Mouse (Mus musculus) testis, adult 2 months (tissue): Measurements from ENCODE around the gene Supt7l. TPM values are rescaled to one million over a fixed set of nuclear protein-coding genes. Genes with fewer than 3 reads are reported as not detected.

Experiments
- H3K27ac ChIP-seq: fragments of 200-500 bp; 2 replicates; pipeline ENCODE4 v1.5.1; 2012; ENCODE audit warnings: low read depth, low read length; ENCODE audit not compliant: control insufficient read depth, insufficient read depth
- H3K27me3 ChIP-seq: fragments of 200-500 bp; 2 replicates; pipeline ENCODE4 v1.6.1; 2012; ENCODE audit warnings: mild to moderate bottlenecking, low read length, moderate library complexity; ENCODE audit not compliant: control insufficient read depth, insufficient read depth
- H3K36me3 ChIP-seq: fragments of 200-500 bp; 2 replicates; pipeline ENCODE4 v1.6.1; 2012; ENCODE audit warnings: mild to moderate bottlenecking, low read length; ENCODE audit not compliant: control insufficient read depth, insufficient read depth
- H3K4me1 ChIP-seq: fragments of 200-500 bp; 2 replicates; pipeline ENCODE4 v1.6.1; 2012; ENCODE audit warnings: low read length; ENCODE audit not compliant: control insufficient read depth, insufficient read depth
- H3K4me3 ChIP-seq: fragments of 200-500 bp; 2 replicates; pipeline ENCODE4 v1.5.1; 2012; ENCODE audit warnings: low read depth, mild to moderate bottlenecking, low read length, moderate library complexity, mixed read lengths; ENCODE audit not compliant: control insufficient read depth
- CTCF ChIP-seq: fragments of 200-500 bp; IDR thresholded peaks from 2 replicates; pipeline ENCODE4 v1.5.1; 2012; ENCODE audit warnings: low read depth, mild to moderate bottlenecking, inconsistent platforms, low read length, moderate library complexity; ENCODE audit not compliant: control insufficient read depth, insufficient read depth, insufficient replicate concordance
- POLR2A ChIP-seq: fragments of 200-500 bp; IDR thresholded peaks from 2 replicates; pipeline ENCODE4 v1.6.1; 2012; ENCODE audit warnings: low read depth, mild to moderate bottlenecking, inconsistent platforms, low read length, moderate library complexity; ENCODE audit not compliant: control insufficient read depth
- polyA plus RNA-seq: library from polyadenylated mRNA; depleted of rRNA; stranded (reverse); fragments of >200 nt; gene quantifications from 2 replicates; pipeline ENCODE4 v1.2.3, GENCODE M21; 2012

Gene Supt7l
- polyA plus RNA-seq, 1 experiment: 6.4 TPM

DNA sequence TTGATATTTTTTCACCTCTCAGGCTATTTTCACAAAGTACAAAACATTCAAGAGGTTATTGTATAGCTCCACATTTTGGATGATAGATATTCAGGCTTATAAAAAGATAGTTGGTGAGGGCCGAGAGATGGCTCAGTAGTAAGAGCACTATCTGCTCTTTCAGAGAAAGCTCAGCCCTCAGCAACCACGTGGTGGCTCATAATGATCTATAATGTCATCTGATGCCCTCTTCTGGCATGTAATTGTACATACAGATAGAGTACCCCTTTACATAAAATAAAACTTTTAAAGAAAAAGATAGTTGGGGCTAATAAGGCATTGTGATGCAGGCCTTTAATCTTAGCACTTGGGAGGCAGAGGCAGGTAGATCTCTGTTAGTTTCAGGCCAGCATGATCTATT lies 953 bp upstream of the Supt7l start:
- Histone ChIP-seq H3K4me3 (no peak overlapping the region), H3K27ac (no peak overlapping the region), H3K4me1 (peaks cover 2% of the 10 kb centered on the region), H3K36me3 (no peaks in the 10 kb centered on the region), H3K27me3 (no peaks in the 10 kb centered on the region)
- TF ChIP-seq POLR2A (no peak), CTCF (no peak)

GRCm38 (mm10) chr5:31527117-31527680 lies 408 bp downstream of the Supt7l start:
- Histone ChIP-seq H3K27ac (peak overlapping the region; percentile 79), H3K36me3 (no peaks in the 10 kb centered on the region; the same call in 1 of the 2 replicates), H3K4me3 (peak overlapping the region; percentile 96), H3K4me1 (peaks cover 2% of the 10 kb centered on the region), H3K27me3 (no peaks in the 10 kb centered on the region)
- no peak for TF ChIP-seq CTCF
- no peak for TF ChIP-seq POLR2A

GRCm38 (mm10) chr5:31526354-31527116 lies 1.1 kb downstream of the Supt7l start, which contains the start of gene Slc4a1ap:
Slc4a1ap (plus strand) TSS chr5:31526995.
- H3K27me3 ChIP-seq: no peaks in the 10 kb centered on the region
- H3K4me1 ChIP-seq: peaks cover 2% of the 10 kb centered on the region
- peak within 1 kb of the TSS; percentile 79 for H3K27ac ChIP-seq
- peak within 1 kb of the TSS; percentile 96 for H3K4me3 ChIP-seq
- no peaks in the 10 kb centered on the region; the same call in 1 of the 2 replicates for H3K36me3 ChIP-seq
- TF ChIP-seq POLR2A (peak; percentile 46; the same call in 1 of the 2 replicates), CTCF (no peak)

DNA sequence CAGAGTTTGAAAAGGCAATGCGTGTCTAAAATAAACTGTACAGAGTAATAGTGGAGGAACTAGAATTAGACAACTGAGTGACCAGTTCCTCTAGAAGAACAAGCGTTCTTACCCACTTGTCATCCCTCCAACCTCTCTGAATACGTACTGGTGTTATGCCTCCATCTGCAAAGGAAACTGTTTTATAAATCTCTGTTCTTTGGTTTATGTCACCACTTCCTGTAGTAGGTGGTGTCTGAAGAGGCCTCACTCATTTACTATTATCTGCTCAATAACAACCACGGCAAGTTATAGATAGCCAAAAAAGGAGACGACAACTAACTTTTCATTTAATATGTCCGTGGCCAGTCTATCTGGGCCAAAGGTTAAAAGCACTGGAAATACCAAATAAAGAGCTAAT lies 7.1 kb downstream of the Supt7l start:
- TF ChIP-seq POLR2A: no peak
- no peak for TF ChIP-seq CTCF
- Histone ChIP-seq H3K36me3 (no peaks in the 10 kb centered on the region; the same call in none of the 2 replicates), H3K4me1 (no peaks in the 10 kb centered on the region; the same call in 1 of the 2 replicates), H3K4me3 (no peak overlapping the region), H3K27me3 (no peaks in the 10 kb centered on the region), H3K27ac (no peak overlapping the region)

- Histone ChIP-seq H3K36me3 (peaks cover 1% of the 10 kb centered on the region), H3K27me3 (no peaks in the 10 kb centered on the region), H3K4me1 (no peaks in the 10 kb centered on the region), H3K27ac (no peak overlapping the region), H3K4me3 (no peak overlapping the region)
- TF ChIP-seq CTCF (no peak), POLR2A (no peak)
These were observed 15.1 kb downstream of the Supt7l start for GRCm38 (mm10) chr5:31512481-31512880.

GRCm38 (mm10) chr5:31504843-31505242 lies 22.8 kb downstream of the Supt7l start:
- TF ChIP-seq POLR2A: no peak
- no peak for TF ChIP-seq CTCF
- peaks cover 2% of the 10 kb centered on the region for H3K36me3 ChIP-seq
- H3K4me1 ChIP-seq: no peaks in the 10 kb centered on the region
- no peaks in the 10 kb centered on the region for H3K27me3 ChIP-seq
- no peak overlapping the region for H3K27ac ChIP-seq
- no peak overlapping the region for H3K4me3 ChIP-seq

- TF ChIP-seq POLR2A: peak; percentile 75
- no peak for TF ChIP-seq CTCF
- no peaks in the 10 kb centered on the region for H3K27me3 ChIP-seq
- H3K36me3 ChIP-seq: no peaks in the 10 kb centered on the region; the same call in 1 of the 2 replicates
- H3K4me1 ChIP-seq: peaks cover 8% of the 10 kb centered on the region
- peak within 1 kb of the TSS; percentile 91 for H3K27ac ChIP-seq
- H3K4me3 ChIP-seq: peak within 1 kb of the TSS; percentile 97
These were observed 32.9 kb downstream of the Supt7l start, which contains the start of gene Gpn1 for GRCm38 (mm10) chr5:31494513-31495297. Gpn1 (plus strand) TSS chr5:31494741.
